Mouse (Mus musculus) kidney, adult 2 months (tissue): ENCODE results near the gene Pip5k1b. TPM values are rescaled to one million over a fixed set of nuclear protein-coding genes. Genes with fewer than 3 reads are reported as not detected.

ENCODE experiments used
- DNase-seq: peaks from one replicate; pipeline ENCODE4 v3.0.0; 2021
- H3K27ac ChIP-seq: fragments of 200-500 bp; 2 replicates; pipeline ENCODE4 v1.5.1; 2012; ENCODE audit warnings: low read depth, low read length, control low read depth, inconsistent platforms; ENCODE audit not compliant: insufficient read depth
- H3K27me3 ChIP-seq: fragments of 200-500 bp; replicated peaks from 2 replicates; pipeline ENCODE4 v1.6.1; 2012; ENCODE audit warnings: mild to moderate bottlenecking, moderate library complexity, low read length, inconsistent platforms; ENCODE audit not compliant: control insufficient read depth, insufficient read depth
- H3K36me3 ChIP-seq: fragments of 200-500 bp; 2 replicates; pipeline ENCODE4 v1.6.1; 2012; ENCODE audit warnings: mild to moderate bottlenecking, moderate library complexity, low read length, inconsistent platforms; ENCODE audit not compliant: control insufficient read depth, insufficient read depth
- H3K4me1 ChIP-seq: fragments of 200-500 bp; 2 replicates; pipeline ENCODE4 v1.6.1; 2011; ENCODE audit warnings: low read length; ENCODE audit not compliant: control insufficient read depth, insufficient read depth
- H3K4me3 ChIP-seq: fragments of 200-500 bp; 2 replicates; pipeline ENCODE4 v1.5.1; 2011; ENCODE audit warnings: mild to moderate bottlenecking, low read depth, low read length, control low read depth; ENCODE audit not compliant: insufficient read depth
- CTCF ChIP-seq: fragments of 200-500 bp; conservative IDR thresholded peaks from 2 replicates; pipeline ENCODE4 v1.5.1; 2011; ENCODE audit warnings: low read depth, mild to moderate bottlenecking, control low read depth, low read length, moderate library complexity, mixed read lengths; ENCODE audit not compliant: insufficient read depth, insufficient read length
- POLR2A ChIP-seq: fragments of 200-500 bp; IDR thresholded peaks from one replicate; pipeline ENCODE4 v1.6.1; 2011; ENCODE audit warnings: low read depth, low read length, control low read depth
- WGBS: fragments of 180-500 bp; shearing (Covaris S2); methylation state at CpG from one replicate; pipeline ENCODE4 v1.1.7; 2018; 5-methylcytosine and 5-hydroxymethylcytosine counted together
- polyA plus RNA-seq: library from polyadenylated mRNA; depleted of rRNA; stranded (reverse); fragments of >200 nt; gene quantifications from 2 replicates; pipeline ENCODE4 v1.2.3, GENCODE M21; 2012

Gene Pip5k1b
- polyA plus RNA-seq, 1 experiment: 3.7 TPM

- 73% methylated on average over 6 of the region's 6 CpGs for WGBS
- H3K4me1 ChIP-seq: no peaks in the 10 kb centered on the region; the same call in 1 of the 2 replicates
Observed at GRCm38 (mm10) chr19:24475281-24475680, 80.4 kb downstream of the Pip5k1b start.

GRCm38 (mm10) chr19:24472512-24472911 is 83.2 kb downstream of the Pip5k1b start:
- H3K36me3 ChIP-seq: no peaks in the 10 kb centered on the region
- DNase-seq: no peak
- H3K4me1 ChIP-seq: peaks cover 4% of the 10 kb centered on the region
- no peaks in the 10 kb centered on the region; the same call in 1 of the 2 replicates for H3K27me3 ChIP-seq
- 92% methylated on average over 5 of the region's 5 CpGs for WGBS
- H3K27ac ChIP-seq: no peak overlapping the region
- H3K4me3 ChIP-seq: no peak overlapping the region
- TF ChIP-seq CTCF (no peak), POLR2A (no peak)

More at GRCm38 (mm10) chr19:24475281-24475680, 80.4 kb downstream of the Pip5k1b start:
- no peaks in the 10 kb centered on the region for H3K36me3 ChIP-seq
- no peak overlapping the region for H3K27ac ChIP-seq
- H3K27me3 ChIP-seq: no peaks in the 10 kb centered on the region; the same call in 1 of the 2 replicates
- no peak overlapping the region for H3K4me3 ChIP-seq
- no peak for TF ChIP-seq CTCF
- no peak for TF ChIP-seq POLR2A
- DNase-seq: no peak

GRCm38 (mm10) chr19:24471538-24471937 is 84.1 kb downstream of the Pip5k1b start:
- Histone ChIP-seq H3K4me1 (peaks cover 4% of the 10 kb centered on the region), H3K36me3 (no peaks in the 10 kb centered on the region), H3K4me3 (no peak overlapping the region), H3K27ac (no peak overlapping the region), H3K27me3 (no peaks in the 10 kb centered on the region; the same call in 1 of the 2 replicates)
- TF ChIP-seq CTCF (no peak), POLR2A (no peak)
- no peak for DNase-seq
- 89% methylated on average over 6 of the region's 6 CpGs for WGBS

- no peak for DNase-seq
- Histone ChIP-seq H3K27me3 (no peaks in the 10 kb centered on the region), H3K27ac (peak overlapping the region; percentile 52; the same call in 1 of the 2 replicates), H3K4me1 (peaks cover 4% of the 10 kb centered on the region), H3K4me3 (no peak overlapping the region), H3K36me3 (no peaks in the 10 kb centered on the region)
- WGBS: 61% methylated on average over 4 of the region's 4 CpGs
- TF ChIP-seq POLR2A (no peak), CTCF (no peak)
Observed at GRCm38 (mm10) chr19:24469216-24469615, 86.5 kb downstream of the Pip5k1b start.

GRCm38 (mm10) chr19:24468616-24469015 is 87.1 kb downstream of the Pip5k1b start:
- H3K36me3 ChIP-seq: no peaks in the 10 kb centered on the region
- H3K27me3 ChIP-seq: no peaks in the 10 kb centered on the region
- DNase-seq: peak; percentile 33
- TF ChIP-seq CTCF (no peak), POLR2A (no peak)
- no peak overlapping the region for H3K4me3 ChIP-seq
- no peak overlapping the region for H3K27ac ChIP-seq
- WGBS: 30% methylated on average over 3 of the region's 3 CpGs
- H3K4me1 ChIP-seq: peaks cover 4% of the 10 kb centered on the region

GRCm38 (mm10) chr19:24463011-24463410 is 92.7 kb downstream of the Pip5k1b start:
- TF ChIP-seq CTCF (no peak), POLR2A (no peak)
- no peak for DNase-seq
- Histone ChIP-seq H3K4me3 (no peak overlapping the region), H3K36me3 (no peaks in the 10 kb centered on the region), H3K27me3 (no peaks in the 10 kb centered on the region), H3K4me1 (no peaks in the 10 kb centered on the region), H3K27ac (no peak overlapping the region)
- 82% methylated on average over 2 of the region's 3 CpGs for WGBS

- no peaks in the 10 kb centered on the region for H3K4me1 ChIP-seq
- H3K27me3 ChIP-seq: no peaks in the 10 kb centered on the region
- WGBS: 93% methylated on average over 6 of the region's 6 CpGs
- no peaks in the 10 kb centered on the region for H3K36me3 ChIP-seq
- TF ChIP-seq POLR2A: no peak
- no peak for TF ChIP-seq CTCF
- H3K27ac ChIP-seq: no peak overlapping the region
- no peak overlapping the region for H3K4me3 ChIP-seq
- no peak for DNase-seq
Observed at GRCm38 (mm10) chr19:24456591-24457231, 99.0 kb downstream of the Pip5k1b start.

- Histone ChIP-seq H3K4me1 (no peaks in the 10 kb centered on the region), H3K27ac (no peak overlapping the region), H3K4me3 (no peak overlapping the region), H3K36me3 (no peaks in the 10 kb centered on the region), H3K27me3 (no peaks in the 10 kb centered on the region)
- no peak for DNase-seq
- TF ChIP-seq POLR2A (no peak), CTCF (no peak)
- 78% methylated on average over 6 of the region's 6 CpGs for WGBS
Observed at GRCm38 (mm10) chr19:24455249-24455960, 100.3 kb downstream of the Pip5k1b start.
